Mouse (Mus musculus) megakaryocyte-erythroid progenitor cell, adult 5-6 weeks (primary cell): Measurements from ENCODE around the gene Gm47289. TPM values are rescaled to one million over a fixed set of nuclear protein-coding genes. Genes with fewer than 3 reads are reported as not detected.

Experiments
- ATAC-seq: replicated peaks from 2 replicates; pipeline ENCODE4 v1.8.0; 2016; ENCODE audit warnings: mild to moderate bottlenecking, inconsistent platforms; ENCODE audit not compliant: severe bottlenecking, poor library complexity, low FRiP score, low TSS enrichment
- total RNA-seq, 2 experiments: library from RNA; stranded (forward) in 1 of 2; stranded (reverse) in 1 of 2; fragments of 200-1000, 215-1000 nt in 1 of 2; fragments of >200 nt in 1 of 2; fragmentation: Nextera tagmentation in 1 of 2; gene quantifications; 2 replicates each; pipeline ENCODE4 v1.2.3; 2014 to 2017

Gm47289 gene
- not detected in 2 replicates for total RNA-seq (2014; fragmentation: Nextera tagmentation)
- total RNA-seq (2017) = not detected in 2 replicates

GRCm38 (mm10) chr9:119158861-119159260 lies at the start of gene Gm47289:
Gm47289 (plus strand) TSS chr9:119159161.
- no peak for ATAC-seq

- ATAC-seq = no peak
Measured at GRCm38 (mm10) chr9:119109685-119110353, 49.1 kb upstream of the Gm47289 start.

GRCm38 (mm10) chr9:119110640-119111039 lies 48.3 kb upstream of the Gm47289 start:
- ATAC-seq = no peak

DNA sequence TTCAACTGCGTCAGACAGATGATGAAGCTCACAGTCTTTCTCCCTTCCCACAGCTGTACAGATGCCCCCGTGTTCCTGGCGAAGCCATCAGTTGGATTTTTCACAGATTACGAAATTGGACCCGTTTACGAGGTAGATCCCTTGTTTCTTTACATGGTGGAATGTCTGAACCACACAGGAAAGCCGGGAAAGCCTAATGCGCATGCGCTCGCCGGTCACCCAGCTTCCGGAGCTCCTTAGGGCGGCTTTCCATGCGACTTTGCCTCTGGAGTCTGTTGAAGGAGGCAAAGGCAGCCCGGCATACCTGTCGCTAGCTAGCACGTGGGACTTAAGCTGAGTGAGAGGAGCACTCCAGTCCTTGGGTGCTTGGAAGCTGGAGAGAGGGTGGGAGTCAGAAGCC lies 44.0 kb upstream of the Gm47289 start:
- no peak for ATAC-seq

GRCm38 (mm10) chr9:119119409-119120167 lies 39.4 kb upstream of the Gm47289 start:
- ATAC-seq = no peak

GRCm38 (mm10) chr9:119120168-119120560 lies 38.8 kb upstream of the Gm47289 start:
- no peak for ATAC-seq

GRCm38 (mm10) chr9:119122596-119123369 lies 36.2 kb upstream of the Gm47289 start:
- ATAC-seq = no peak

- ATAC-seq = no peak
Measured at GRCm38 (mm10) chr9:119128436-119129181, 30.4 kb upstream of the Gm47289 start.

DNA sequence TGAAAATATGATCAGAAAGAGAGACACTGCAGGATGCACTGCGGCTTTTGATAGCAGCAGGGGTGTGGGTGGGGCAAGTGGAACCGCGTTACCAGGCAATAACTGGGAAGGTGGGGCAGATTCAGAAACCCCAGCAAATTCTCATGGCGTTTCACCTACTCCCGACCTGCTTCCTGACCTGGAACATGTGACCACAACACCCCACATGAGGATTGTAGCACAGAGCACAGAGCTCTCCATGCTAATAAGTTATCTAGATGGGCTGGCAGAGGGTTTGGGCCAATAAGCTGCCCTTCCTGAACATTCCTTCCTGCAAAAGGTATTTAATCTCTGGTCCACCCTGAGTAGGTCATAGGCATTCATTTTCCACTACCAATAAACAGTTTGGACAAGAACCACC lies 28.3 kb upstream of the Gm47289 start:
- ATAC-seq = no peak

DNA sequence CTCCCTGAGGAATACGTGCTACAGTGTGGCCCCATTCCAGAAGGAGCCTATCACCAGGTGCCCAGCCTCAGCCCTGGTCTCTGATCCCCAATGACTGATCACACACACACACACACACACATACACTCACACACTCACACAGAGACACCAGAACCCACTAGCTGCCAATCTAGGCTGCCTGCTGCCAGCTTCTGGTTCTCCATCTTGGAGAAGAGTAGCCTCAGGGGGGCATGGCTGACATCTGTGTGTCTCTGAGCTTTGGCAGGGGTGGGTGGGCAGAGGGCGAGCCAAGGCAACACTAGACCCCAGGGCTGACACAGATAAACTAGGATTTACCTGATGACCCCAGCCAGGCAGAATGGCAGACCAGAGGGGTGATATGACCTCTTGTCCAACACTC lies 20.1 kb upstream of the Gm47289 start:
- no peak for ATAC-seq

DNA sequence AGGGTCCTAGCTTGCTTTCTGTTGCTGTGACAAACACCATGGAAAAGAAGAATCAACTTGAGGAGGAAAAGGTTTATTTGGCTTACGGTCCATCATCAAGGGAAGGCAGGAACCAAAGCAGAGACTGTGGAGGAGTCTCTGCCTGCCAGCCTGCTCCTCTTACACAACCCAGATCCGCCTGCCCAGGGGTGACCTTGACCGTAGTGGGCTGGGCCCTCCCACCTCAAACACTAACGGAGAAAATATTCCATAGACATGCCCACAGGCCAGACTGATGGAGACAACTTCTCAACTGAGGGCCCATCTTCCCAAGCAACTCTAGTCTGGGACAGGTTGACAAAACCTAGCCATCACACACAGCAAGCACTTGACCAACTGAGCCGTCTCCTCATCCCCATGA lies 16.9 kb upstream of the Gm47289 start:
- no peak for ATAC-seq

- ATAC-seq = no peak
Measured at GRCm38 (mm10) chr9:119143372-119143771, 15.6 kb upstream of the Gm47289 start.

DNA sequence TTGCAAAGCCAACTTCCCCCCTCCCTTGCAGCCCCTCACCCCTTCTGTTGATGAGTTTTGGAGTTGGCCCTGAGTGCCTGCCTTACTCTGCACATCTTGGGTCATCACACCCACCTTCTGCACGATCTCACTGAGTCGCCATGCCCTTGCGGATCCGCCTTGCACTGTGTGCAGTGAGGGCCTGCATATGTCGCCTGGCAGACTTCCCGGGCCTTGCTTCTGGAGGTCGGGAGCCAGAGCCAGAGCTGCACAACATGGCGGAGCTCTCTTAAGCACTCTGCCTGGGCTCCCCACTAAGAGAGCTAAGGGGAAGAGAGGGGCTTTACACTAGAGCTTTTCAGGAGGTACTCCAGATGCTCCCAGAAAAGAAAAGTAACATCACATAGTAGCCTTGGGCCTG lies 14.3 kb upstream of the Gm47289 start:
- ATAC-seq = no peak

DNA sequence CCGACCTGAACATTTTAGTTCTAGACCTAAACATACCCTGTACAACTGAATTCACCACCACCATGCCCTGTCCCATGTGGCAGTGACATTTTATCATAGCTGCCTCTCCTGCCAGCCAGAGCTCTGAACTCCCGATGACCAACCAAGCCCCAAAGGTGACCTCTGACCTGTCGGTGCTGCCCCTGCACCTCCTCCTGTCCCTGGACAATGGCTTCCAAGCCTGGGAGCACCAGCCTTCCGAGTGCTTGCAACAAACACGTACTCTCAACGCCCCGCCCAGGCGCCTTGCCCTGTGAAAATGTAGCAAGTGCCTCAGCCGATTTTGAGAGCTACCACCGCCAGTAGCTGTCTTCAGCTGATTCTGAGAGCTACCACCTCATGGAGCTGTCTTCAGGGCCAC lies 13.8 kb upstream of the Gm47289 start:
- ATAC-seq = no peak

DNA sequence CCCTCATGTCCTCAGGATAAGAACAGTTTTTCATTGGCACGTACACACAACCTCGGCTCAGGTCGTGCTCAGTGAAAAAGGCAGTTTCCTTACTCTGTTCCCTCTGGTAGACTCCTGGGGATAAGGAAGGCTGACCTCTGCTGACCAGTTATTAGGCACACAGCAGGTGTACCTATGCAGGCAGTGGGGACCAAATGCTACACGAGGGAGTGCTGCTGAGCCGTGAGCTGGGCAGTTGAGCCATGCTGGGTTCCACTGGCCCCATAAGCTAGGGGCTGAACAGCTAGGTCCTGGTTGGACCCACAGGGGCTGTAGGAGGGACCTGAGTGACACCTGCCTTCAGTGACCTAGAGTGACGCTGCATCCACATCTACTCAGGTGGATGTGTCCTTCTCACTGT lies 13.3 kb upstream of the Gm47289 start:
- ATAC-seq = no peak

GRCm38 (mm10) chr9:119146098-119146770 lies 12.7 kb upstream of the Gm47289 start:
- ATAC-seq = no peak

DNA sequence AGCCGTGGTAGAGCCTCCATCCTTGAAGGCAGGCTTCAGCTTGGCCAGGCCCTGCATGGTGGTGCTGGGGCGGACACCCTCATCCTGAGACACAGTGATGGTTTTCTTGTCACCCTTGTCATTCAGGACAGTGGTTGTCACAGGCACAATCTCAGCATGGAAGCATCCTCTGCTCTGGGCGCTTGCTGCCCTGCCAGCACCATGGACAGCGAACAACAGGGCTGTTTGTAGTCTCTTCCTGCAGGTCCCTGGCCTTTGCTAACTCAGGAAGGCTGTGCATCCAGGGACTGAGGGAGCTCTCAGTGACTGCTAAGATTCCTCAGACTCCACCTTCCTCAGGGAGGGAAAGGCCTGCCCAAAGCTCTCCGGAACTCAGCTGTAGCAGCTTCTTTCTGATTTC lies 9.4 kb upstream of the Gm47289 start:
- ATAC-seq = peak; percentile 69

DNA sequence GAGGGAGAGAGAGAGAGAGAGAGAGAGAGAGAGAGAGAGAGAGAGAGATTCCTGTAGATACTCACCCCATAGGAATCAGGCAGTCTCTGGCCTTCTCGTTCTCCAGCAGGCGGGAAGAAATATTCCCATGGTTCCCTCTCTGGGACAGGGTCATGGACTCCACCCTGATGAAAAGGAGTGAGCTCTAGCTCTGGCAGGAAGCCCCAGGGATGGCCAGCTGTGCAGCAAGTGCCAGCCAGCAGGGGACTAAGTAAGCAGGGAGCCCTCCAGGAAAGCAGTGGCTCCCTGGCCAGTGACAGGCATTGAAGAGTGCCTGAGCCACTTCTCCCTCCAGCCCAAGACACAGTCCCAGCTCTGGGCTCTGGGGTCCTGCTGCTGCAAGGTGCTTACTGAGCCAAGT lies 7.2 kb upstream of the Gm47289 start:
- ATAC-seq = no peak

DNA sequence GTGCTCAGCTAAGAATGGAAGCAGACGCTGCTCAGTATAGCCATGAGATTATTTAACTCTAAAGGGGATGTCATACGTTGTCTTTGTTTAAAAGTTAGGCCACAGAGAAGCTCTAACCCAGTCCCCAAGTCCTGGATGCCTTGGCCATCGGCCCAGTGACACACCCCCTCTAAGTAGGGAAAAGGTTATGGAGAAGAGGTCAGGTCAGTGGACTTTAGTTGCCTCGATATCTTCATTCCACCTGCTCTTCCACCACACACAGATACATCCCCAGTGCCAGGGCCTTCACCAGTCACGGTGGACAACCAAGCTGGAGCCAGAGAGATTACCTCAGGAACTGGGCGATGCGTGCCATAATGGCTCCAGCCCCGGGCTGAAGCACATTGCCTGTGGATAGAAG lies 3.5 kb upstream of the Gm47289 start:
- no peak for ATAC-seq
